Mouse (Mus musculus) neural tube, embryonic 11.5 days (tissue): ENCODE data around the gene Slx1b. TPM values are rescaled to one million over a fixed set of nuclear protein-coding genes. Genes with fewer than 3 reads are reported as not detected.
"Not testable (repeated sequence)": the region's sequence is repeated elsewhere in the genome, so short reads cannot be mapped to it uniquely, and the experiment has no call there.

Source experiments
- ATAC-seq: fragments of 200-750 bp; cut with Nextera tagmentation; 2 replicates; pipeline ENCODE4 v1.8.0; 2017; ENCODE audit warnings: moderate number of reproducible peaks, mild to moderate bottlenecking, moderate TSS enrichment, moderate library complexity; ENCODE audit not compliant: insufficient read depth, low FRiP score, low TSS enrichment
- DNase-seq: peaks from one replicate; pipeline ENCODE4 v3.0.0-alpha.2; 2015; ENCODE audit warnings: low spot score
- H3K27ac ChIP-seq: fragments of 300-500 bp; sonication (generic); 2 replicates; pipeline ENCODE4 v1.5.1; 2014; ENCODE audit warnings: low read depth, mild to moderate bottlenecking, low read length
- H3K27me3 ChIP-seq: fragments of 300-500 bp; sonication (generic); 2 replicates; pipeline ENCODE4 v1.6.1; 2014; ENCODE audit warnings: mild to moderate bottlenecking, low read length, mixed read lengths; ENCODE audit not compliant: control insufficient read depth, insufficient read depth
- H3K36me3 ChIP-seq: fragments of 300-500 bp; sonication (generic); 2 replicates; pipeline ENCODE4 v1.6.1; 2014; ENCODE audit warnings: mild to moderate bottlenecking, low read length, moderate library complexity, mixed read lengths; ENCODE audit not compliant: control insufficient read depth, insufficient read depth
- H3K4me1 ChIP-seq: fragments of 300-500 bp; sonication (generic); 2 replicates; pipeline ENCODE4 v1.6.1; 2014; ENCODE audit warnings: low read length, mixed read lengths; ENCODE audit not compliant: control insufficient read depth, insufficient read depth
- H3K4me2 ChIP-seq: fragments of 300-500 bp; sonication (generic); 2 replicates; pipeline ENCODE4 v1.6.1; 2014; ENCODE audit warnings: low read depth, mild to moderate bottlenecking, moderate library complexity
- H3K4me3 ChIP-seq: fragments of 300-500 bp; sonication (generic); 2 replicates; pipeline ENCODE4 v1.5.1; 2014; ENCODE audit warnings: low read depth, low read length
- H3K9ac ChIP-seq: fragments of 300-500 bp; sonication (generic); 2 replicates; pipeline ENCODE4 v1.6.1; 2014; ENCODE audit warnings: mild to moderate bottlenecking, low read length
- H3K9me3 ChIP-seq: fragments of 300-500 bp; sonication (generic); 2 replicates; pipeline ENCODE4 v1.6.1; 2016; ENCODE audit warnings: low read length; ENCODE audit not compliant: control insufficient read depth
- WGBS: fragments of 180-500 bp; shearing (Covaris S2); extraction: QIAGEN DNeasy Blood & Tissue Kit; methylation state at CpG from one replicate; pipeline ENCODE4 v1.1.7; 2014; 5-methylcytosine and 5-hydroxymethylcytosine counted together
- polyA plus RNA-seq: library from polyadenylated mRNA; unstranded; fragments of >200 nt; fragmentation: Nextera tagmentation; extraction: Ambion mirVana; gene quantifications from 2 replicates; pipeline ENCODE4 v1.2.1, GENCODE M21; 2014

The Slx1b gene
- polyA plus RNA-seq: 10.6 and 11.7 TPM in 2 replicates

DNA sequence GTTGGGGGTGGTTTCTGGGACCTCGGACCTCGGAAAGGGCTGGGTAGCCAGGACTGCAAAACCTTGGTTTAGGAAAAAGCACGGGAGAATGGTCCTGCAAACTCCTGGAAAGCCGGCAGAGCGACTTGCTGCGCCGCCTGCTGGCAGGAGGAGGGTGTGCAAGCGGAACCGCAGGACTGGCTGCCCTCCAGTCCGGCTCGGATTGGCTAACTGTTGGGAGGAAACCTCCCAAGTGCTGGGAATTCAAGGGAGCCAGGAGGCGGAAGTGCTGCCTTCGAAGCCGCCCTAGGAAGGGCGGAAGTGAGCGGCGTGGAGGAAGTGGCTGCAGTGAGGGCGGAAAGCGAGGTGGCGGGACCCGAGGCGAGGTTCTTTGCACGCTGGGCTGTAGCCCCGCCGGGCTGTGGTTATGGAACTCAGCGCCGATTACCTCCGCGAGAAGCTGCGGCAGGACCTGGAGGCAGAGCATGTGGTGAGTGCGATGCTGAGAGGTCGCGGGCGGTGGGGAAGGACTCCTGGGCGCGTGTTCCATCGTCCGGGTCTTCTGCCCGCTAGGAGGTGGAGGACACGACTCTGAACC lies at the start of gene Slx1b:
TSS of gene Slx1b (minus strand) at position 154 of the 577 bp plus-strand sequence.
- peak within 1 kb of the TSS; percentile 92 for H3K27ac ChIP-seq
- peaks cover 7% of the 10 kb centered on the region for H3K4me1 ChIP-seq
- H3K36me3 ChIP-seq: peaks cover 2% of the 10 kb centered on the region; the same call in 1 of the 2 replicates
- H3K4me3 ChIP-seq: peak within 1 kb of the TSS; percentile 83
- H3K9me3 ChIP-seq: no peaks in the 10 kb centered on the region
- peak within 1 kb of the TSS; percentile 95 for H3K4me2 ChIP-seq
- H3K27me3 ChIP-seq: no peaks in the 10 kb centered on the region
- peak; percentile 94 for ATAC-seq
- DNase-seq: peak; percentile 97
- H3K9ac ChIP-seq: peak within 1 kb of the TSS; percentile 85
- under 1% methylated on average over 40 of the region's 40 CpGs for WGBS

DNA sequence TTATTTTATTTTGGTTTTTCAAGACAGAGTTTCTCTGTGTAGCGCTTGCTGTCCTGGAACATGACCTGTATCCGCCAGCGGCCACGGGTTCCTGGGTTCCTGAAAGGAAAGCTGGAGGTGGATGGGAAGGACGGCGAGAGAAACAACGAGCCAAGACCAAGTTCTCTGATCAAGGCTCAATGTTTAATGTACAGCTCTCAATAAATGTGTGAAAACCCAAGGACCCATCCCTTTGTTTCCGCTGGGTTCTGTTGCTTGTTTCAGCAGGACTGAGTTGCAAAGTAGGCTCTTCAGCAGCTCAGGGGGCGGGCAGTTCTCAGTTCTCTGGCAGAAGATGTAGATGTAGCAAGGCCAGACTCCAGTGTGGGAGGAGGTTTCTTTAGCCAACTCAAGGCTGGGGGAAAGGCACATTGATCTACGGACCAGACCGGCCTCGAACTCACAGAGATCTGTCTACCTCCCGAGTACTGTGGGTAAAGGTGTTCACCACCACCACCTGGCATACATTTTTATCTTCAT lies 46.4 kb upstream of the Slx1b start:
- no peaks in the 10 kb centered on the region for H3K27me3 ChIP-seq
- no peak overlapping the region for H3K4me3 ChIP-seq
- 89% methylated on average over 13 of the region's 13 CpGs for WGBS
- H3K4me1 ChIP-seq: no peaks in the 10 kb centered on the region
- no peak overlapping the region for H3K27ac ChIP-seq
- ATAC-seq (no peak), DNase-seq (no peak)
- H3K4me2 ChIP-seq: no peak overlapping the region
- H3K9ac ChIP-seq: no peak overlapping the region
- no peaks in the 10 kb centered on the region for H3K36me3 ChIP-seq
- no peaks in the 10 kb centered on the region for H3K9me3 ChIP-seq

- DNase-seq: no peak
- H3K27ac ChIP-seq: no peak overlapping the region
- WGBS: 89% methylated on average over 5 of the region's 5 CpGs
Measured at GRCm38 (mm10) chr7:126741452-126741851, 45.9 kb upstream of the Slx1b start.

GRCm38 (mm10) chr7:126740977-126741376 lies 45.4 kb upstream of the Slx1b start:
- Histone ChIP-seq H3K9me3 (no peaks in the 10 kb centered on the region), H3K4me3 (no peak overlapping the region), H3K36me3 (no peaks in the 10 kb centered on the region), H3K27me3 (no peaks in the 10 kb centered on the region), H3K4me1 (no peaks in the 10 kb centered on the region), H3K4me2 (no peak overlapping the region), H3K27ac (no peak overlapping the region), H3K9ac (no peak overlapping the region)
- no peak for ATAC-seq
- DNase-seq: no peak
- 87% methylated on average over 5 of the region's 5 CpGs for WGBS

More at GRCm38 (mm10) chr7:126741452-126741851, 45.9 kb upstream of the Slx1b start:
- no peak overlapping the region for H3K9ac ChIP-seq
- no peaks in the 10 kb centered on the region for H3K27me3 ChIP-seq
- no peaks in the 10 kb centered on the region for H3K9me3 ChIP-seq
- H3K4me2 ChIP-seq: no peak overlapping the region
- no peak overlapping the region for H3K4me3 ChIP-seq
- no peaks in the 10 kb centered on the region for H3K4me1 ChIP-seq
- no peak for ATAC-seq
- no peaks in the 10 kb centered on the region for H3K36me3 ChIP-seq

GRCm38 (mm10) chr7:126740132-126740735 lies 44.6 kb upstream of the Slx1b start:
- no peaks in the 10 kb centered on the region for H3K36me3 ChIP-seq
- no peaks in the 10 kb centered on the region for H3K9me3 ChIP-seq
- no peak overlapping the region for H3K4me3 ChIP-seq
- no peak overlapping the region for H3K27ac ChIP-seq
- no peaks in the 10 kb centered on the region for H3K4me1 ChIP-seq
- 86% methylated on average over 13 of the region's 13 CpGs for WGBS
- H3K4me2 ChIP-seq: no peak overlapping the region
- ATAC-seq (no peak), DNase-seq (no peak)
- H3K27me3 ChIP-seq: no peaks in the 10 kb centered on the region
- no peak overlapping the region for H3K9ac ChIP-seq

DNA sequence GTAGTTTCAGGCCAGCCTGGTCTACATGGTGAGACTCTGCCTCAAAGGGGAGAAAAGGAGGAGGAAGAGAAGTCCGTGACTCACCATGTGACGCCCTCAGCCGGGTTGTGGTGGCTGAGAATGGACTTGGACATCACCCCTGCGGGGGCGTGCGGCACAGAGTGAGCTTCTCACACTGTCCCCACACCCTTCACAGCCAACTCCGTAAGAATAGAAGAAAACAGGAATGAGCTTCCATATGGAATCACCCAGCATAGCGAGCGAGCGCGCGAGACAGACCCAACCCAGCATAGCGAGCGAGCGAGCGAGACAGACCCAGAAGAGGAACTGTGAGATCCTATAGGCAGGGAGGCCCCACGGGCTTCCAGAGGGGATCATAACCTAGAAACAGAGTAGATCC lies 44.0 kb upstream of the Slx1b start:
- no peak for ATAC-seq
- no peak for DNase-seq
- Histone ChIP-seq H3K4me2 (no peak overlapping the region), H3K27me3 (no peaks in the 10 kb centered on the region), H3K9me3 (no peaks in the 10 kb centered on the region), H3K27ac (no peak overlapping the region), H3K4me3 (no peak overlapping the region), H3K9ac (no peak overlapping the region), H3K4me1 (no peaks in the 10 kb centered on the region), H3K36me3 (no peaks in the 10 kb centered on the region)
- WGBS: 89% methylated on average over 17 of the region's 17 CpGs

DNA sequence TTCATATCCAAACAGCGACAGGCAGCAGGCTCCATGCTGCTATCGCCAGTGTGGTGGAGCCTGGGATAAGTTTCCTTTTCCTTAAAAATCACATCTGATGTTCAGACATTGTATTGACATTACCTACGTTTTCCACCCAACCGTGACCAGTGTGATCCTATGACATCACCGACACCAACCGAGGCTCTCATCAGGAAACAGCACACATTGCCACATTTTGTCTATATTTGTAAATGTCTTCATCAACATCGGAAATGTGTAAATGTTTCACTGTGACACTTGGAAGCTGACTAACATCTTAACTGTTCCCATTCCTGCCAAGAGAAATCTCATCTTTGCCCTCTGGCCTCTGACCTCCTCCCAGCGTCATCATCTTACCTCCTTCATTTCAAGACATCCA lies 40.5 kb upstream of the Slx1b start:
- no peak overlapping the region for H3K4me3 ChIP-seq
- no peak overlapping the region for H3K27ac ChIP-seq
- H3K4me2 ChIP-seq: no peak overlapping the region
- ATAC-seq (no peak), DNase-seq (no peak)
- 82% methylated on average over 8 of the region's 8 CpGs for WGBS
- H3K27me3 ChIP-seq: no peaks in the 10 kb centered on the region
- no peaks in the 10 kb centered on the region for H3K9me3 ChIP-seq
- H3K9ac ChIP-seq: no peak overlapping the region
- H3K4me1 ChIP-seq: no peaks in the 10 kb centered on the region
- no peaks in the 10 kb centered on the region for H3K36me3 ChIP-seq

GRCm38 (mm10) chr7:126730256-126730789 lies 34.7 kb upstream of the Slx1b start:
- not testable (repeated sequence) for H3K4me1 ChIP-seq, H3K9me3 ChIP-seq, H3K36me3 ChIP-seq, ATAC-seq, H3K27ac ChIP-seq, H3K4me3 ChIP-seq, H3K9ac ChIP-seq, H3K4me2 ChIP-seq, H3K27me3 ChIP-seq, DNase-seq
- 87% methylated on average over 4 of the region's 4 CpGs for WGBS

GRCm38 (mm10) chr7:126725667-126726066 lies 30.1 kb upstream of the Slx1b start:
- H3K27ac ChIP-seq: no peak overlapping the region
- no peak overlapping the region for H3K4me3 ChIP-seq
- no peaks in the 10 kb centered on the region for H3K36me3 ChIP-seq
- no peaks in the 10 kb centered on the region for H3K4me1 ChIP-seq
- no peak for DNase-seq
- H3K4me2 ChIP-seq: no peak overlapping the region
- H3K9me3 ChIP-seq: no peaks in the 10 kb centered on the region
- WGBS: 86% methylated on average over 5 of the region's 5 CpGs
- H3K9ac ChIP-seq: no peak overlapping the region
- H3K27me3 ChIP-seq: no peaks in the 10 kb centered on the region
- no peak for ATAC-seq
